Mouse (Mus musculus) leukemia stem cell, adult 10-12 weeks (primary cell): ENCODE measurements around the gene Taar7f. TPM values are rescaled to one million over a fixed set of nuclear protein-coding genes. Genes with fewer than 3 reads are reported as not detected.

Experiments
- polyA plus RNA-seq: library from polyadenylated mRNA; stranded (reverse); fragments of >175 nt; gene quantifications from 2 replicates; pipeline ENCODE4 v1.2.3, GENCODE M21; 2012; ENCODE audit warnings: low replicate concordance

Taar7f gene
- not detected in 2 replicates for polyA plus RNA-seq

GRCm38 (mm10) chr10:24049210-24049609 is at the start of gene Taar7f:
TSS of gene Taar7f (plus strand) at chr10:24049510.

GRCm38 (mm10) chr10:23999639-24000038 is 49.7 kb upstream of the Taar7f start, which contains the start of gene Taar7b:
TSS of gene Taar7b (plus strand) at chr10:23999939.

GRCm38 (mm10) chr10:24026922-24027321 is 22.4 kb upstream of the Taar7f start, which contains the start of gene Taar7d:
TSS of gene Taar7d (plus strand) at chr10:24027222.

GRCm38 (mm10) chr10:24037314-24037713 is 12.0 kb upstream of the Taar7f start, which contains the start of gene Taar7e:
TSS of gene Taar7e (plus strand) at chr10:24037614.

DNA sequence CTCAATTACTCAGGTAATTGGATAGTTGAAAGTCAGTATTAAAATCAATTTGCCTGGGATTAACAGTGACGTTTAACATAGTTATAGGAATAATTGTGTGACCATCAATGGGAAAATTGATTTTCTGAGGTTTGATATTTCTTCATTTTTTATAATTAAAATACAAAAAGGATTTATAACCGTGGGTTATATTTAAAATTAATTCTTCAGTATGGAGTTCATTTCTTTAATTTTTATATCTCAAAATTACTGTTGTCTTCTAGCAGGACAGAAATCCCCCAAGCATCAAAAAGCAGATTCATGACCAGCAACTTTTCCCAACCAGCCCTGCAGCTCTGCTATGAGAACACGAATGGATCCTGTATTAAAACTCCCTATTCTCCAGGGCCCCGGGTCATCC is 26.9 kb downstream of the Taar7f start, which contains the start of gene Taar8a:
Gene Taar8a, plus strand, starts transcription at position 301 of the 400 bp plus-strand sequence.

DNA sequence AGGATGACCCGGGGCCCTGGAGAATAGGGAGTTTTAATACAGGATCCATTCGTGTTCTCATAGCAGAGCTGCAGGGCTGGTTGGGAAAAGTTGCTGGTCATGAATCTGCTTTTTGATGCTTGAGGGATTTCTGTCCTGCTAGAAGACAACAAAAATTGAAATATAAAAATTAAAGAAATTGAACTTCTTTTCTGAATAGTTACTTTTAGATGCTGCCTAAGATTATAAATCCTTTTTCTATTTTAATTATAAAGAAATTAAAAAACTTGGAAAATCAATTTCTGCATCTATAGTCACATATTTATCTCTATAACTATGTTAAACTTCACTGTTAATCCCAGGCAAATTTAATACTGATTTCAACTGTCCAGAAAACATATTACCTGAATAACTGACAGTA is 42.9 kb downstream of the Taar7f start, which contains the start of gene Taar8b:
Gene Taar8b, minus strand, starts transcription at position 101 of the 400 bp plus-strand sequence.

Other genes starting within 250 kb of the Taar7f start
- gene Vnn3, start 198.0 kb upstream of the Taar7f start, polyA plus RNA-seq = 0.13 TPM in 1 of 2 replicates, not detected in the other
- gene Vnn1, start 154.8 kb upstream of the Taar7f start, polyA plus RNA-seq = not detected in 2 replicates
- not detected in 2 replicates for gene Taar1, start 129.2 kb upstream of the Taar7f start, polyA plus RNA-seq
- not detected in 2 replicates for gene Taar2, start 110.9 kb upstream of the Taar7f start, polyA plus RNA-seq
- not detected in 2 replicates for gene Taar3, start 100.0 kb upstream of the Taar7f start, polyA plus RNA-seq
- gene Taar4, start 89.0 kb upstream of the Taar7f start, polyA plus RNA-seq = not detected in 2 replicates
- gene Taar5, start 78.8 kb upstream of the Taar7f start, polyA plus RNA-seq = not detected in 2 replicates
- gene Taar6, start 63.9 kb upstream of the Taar7f start, polyA plus RNA-seq = not detected in 2 replicates
- not detected in 2 replicates for gene Taar7a, start 56.0 kb upstream of the Taar7f start, polyA plus RNA-seq
- not detected in 2 replicates for gene Taar7b, start 49.6 kb upstream of the Taar7f start, polyA plus RNA-seq
- not detected in 2 replicates for gene Taar7d, start 22.3 kb upstream of the Taar7f start, polyA plus RNA-seq
- gene Taar7e, start 11.9 kb upstream of the Taar7f start, polyA plus RNA-seq = not detected in 2 replicates
- gene Taar8a, start 27.0 kb downstream of the Taar7f start, polyA plus RNA-seq = not detected in 2 replicates
- not detected in 2 replicates for gene Taar8b, start 42.8 kb downstream of the Taar7f start, polyA plus RNA-seq
- not detected in 2 replicates for gene Taar8c, start 52.4 kb downstream of the Taar7f start, polyA plus RNA-seq
- not detected in 2 replicates for gene Taar9, start 60.0 kb downstream of the Taar7f start, polyA plus RNA-seq
- 56.3 and 130 TPM in 2 replicates for gene Stx7, start 99.8 kb downstream of the Taar7f start, polyA plus RNA-seq
- not detected in 2 replicates for gene Moxd1, start 174.0 kb downstream of the Taar7f start, polyA plus RNA-seq